Mouse (Mus musculus) stomach, embryonic 15.5 days (tissue): ENCODE measurements around the gene Atg13. TPM values are rescaled to one million over a fixed set of nuclear protein-coding genes. Genes with fewer than 3 reads are reported as not detected.
A peak's percentile ranks its signal among the peaks of the same experiment; 100 is the strongest.

Source experiments
- ATAC-seq: fragments of 200-750 bp; cut with Nextera tagmentation; 2 replicates; pipeline ENCODE4 v1.8.0; 2017; ENCODE audit warnings: low read depth, moderate number of reproducible peaks, moderate TSS enrichment; ENCODE audit not compliant: insufficient read depth, low FRiP score
- H3K27ac ChIP-seq: fragments of 300-500 bp; sonication (generic); 2 replicates; pipeline ENCODE4 v1.5.1; 2015; ENCODE audit warnings: mild to moderate bottlenecking, inconsistent platforms
- H3K27me3 ChIP-seq: fragments of 300-500 bp; sonication (generic); replicated peaks from 2 replicates; pipeline ENCODE4 v1.6.1; 2015; ENCODE audit warnings: inconsistent platforms
- H3K36me3 ChIP-seq: fragments of 300-500 bp; sonication (generic); 2 replicates; pipeline ENCODE4 v1.6.1; 2015; ENCODE audit warnings: inconsistent platforms
- H3K4me1 ChIP-seq: fragments of 300-500 bp; sonication (generic); 2 replicates; pipeline ENCODE4 v1.6.1; 2015; ENCODE audit warnings: inconsistent platforms
- H3K4me2 ChIP-seq: fragments of 300-500 bp; sonication (generic); 2 replicates; pipeline ENCODE4 v1.6.1; 2015; ENCODE audit warnings: mild to moderate bottlenecking, inconsistent platforms
- H3K4me3 ChIP-seq: fragments of 300-500 bp; sonication (generic); replicated peaks from 2 replicates; pipeline ENCODE4 v1.5.1; 2015; ENCODE audit warnings: inconsistent platforms
- H3K9ac ChIP-seq: fragments of 300-500 bp; sonication (generic); 2 replicates; pipeline ENCODE4 v1.6.1; 2015; ENCODE audit warnings: inconsistent platforms
- H3K9me3 ChIP-seq: fragments of 300-500 bp; sonication (generic); 2 replicates; pipeline ENCODE4 v1.6.1; 2016; ENCODE audit warnings: inconsistent platforms
- WGBS: fragments of 180-500 bp; shearing (Covaris S2); methylation state at CpG from one replicate; pipeline ENCODE4 v1.1.7; 2015; 5-methylcytosine and 5-hydroxymethylcytosine counted together
- polyA plus RNA-seq: library from polyadenylated mRNA; unstranded; fragments of >200 nt; fragmentation: Nextera tagmentation; extraction: Ambion mirVana; gene quantifications from 2 replicates; pipeline ENCODE4 v1.2.1, GENCODE M21; 2015

Atg13 gene
- polyA plus RNA-seq, 1 experiment from 2014 or later, result 21.0 TPM

DNA sequence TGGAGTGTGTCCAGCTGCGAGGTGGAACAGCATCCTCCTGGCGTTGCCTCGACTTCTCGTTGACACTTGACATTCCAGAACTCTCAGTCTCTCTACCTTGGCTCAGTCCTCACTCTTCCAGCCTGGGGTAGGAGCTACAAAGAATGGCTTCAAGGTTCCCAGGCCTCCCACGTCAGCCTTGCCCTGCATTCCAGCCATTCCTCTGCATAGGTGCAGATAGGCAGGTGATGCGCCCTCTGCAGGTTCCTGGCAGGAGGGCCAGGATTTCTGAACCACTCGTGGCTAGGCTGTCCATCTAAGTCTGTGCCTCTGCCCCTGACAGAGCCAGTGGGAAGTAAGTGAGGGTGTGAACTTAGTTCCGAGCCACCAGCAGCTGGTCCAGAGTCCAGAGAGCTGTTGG lies 53.6 kb downstream of the Atg13 start:
- ATAC-seq, result peak; percentile 39; the same call in 1 of the 2 replicates
- H3K4me3 ChIP-seq, result no peak overlapping the region
- no peaks in the 10 kb centered on the region for H3K9me3 ChIP-seq
- H3K4me2 ChIP-seq, result no peak overlapping the region
- 60% methylated on average over 8 of the region's 8 CpGs for WGBS
- no peak overlapping the region for H3K27ac ChIP-seq
- 0 out of 2 replicates have a peak, but pooled peaks cover 2% of the 10 kb centered on the region for H3K4me1 ChIP-seq
- no peaks in the 10 kb centered on the region for H3K27me3 ChIP-seq
- no peak overlapping the region for H3K9ac ChIP-seq
- H3K36me3 ChIP-seq, result peaks cover 53% of the 10 kb centered on the region

DNA sequence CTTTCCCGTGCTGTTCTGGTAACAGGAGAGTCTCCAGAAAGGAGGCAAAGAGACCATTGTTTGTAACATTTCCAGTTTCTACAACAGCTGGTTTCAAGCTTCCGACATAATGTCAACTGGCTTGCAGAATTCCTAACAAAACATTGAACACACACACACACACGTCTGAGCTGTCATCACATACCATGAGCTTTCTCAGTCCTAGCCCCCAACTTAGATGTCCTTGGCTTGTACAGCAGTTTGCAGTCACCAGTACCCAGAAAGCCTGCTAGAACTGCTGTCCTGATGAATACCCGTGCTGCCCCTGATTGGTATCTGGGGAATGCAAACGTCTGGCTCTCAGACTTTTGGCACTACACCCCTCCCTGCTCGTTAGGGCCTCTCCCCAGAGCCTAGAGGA lies 54.5 kb downstream of the Atg13 start:
- Histone ChIP-seq H3K9me3 (no peaks in the 10 kb centered on the region), H3K36me3 (peaks cover 44% of the 10 kb centered on the region), H3K4me3 (no peak overlapping the region), H3K27ac (no peak overlapping the region), H3K9ac (no peak overlapping the region), H3K4me1 (0 out of 2 replicates have a peak, but pooled peaks cover 6% of the 10 kb centered on the region), H3K4me2 (no peak overlapping the region), H3K27me3 (no peaks in the 10 kb centered on the region)
- ATAC-seq, result no peak
- 49% methylated on average over 6 of the region's 6 CpGs for WGBS

DNA sequence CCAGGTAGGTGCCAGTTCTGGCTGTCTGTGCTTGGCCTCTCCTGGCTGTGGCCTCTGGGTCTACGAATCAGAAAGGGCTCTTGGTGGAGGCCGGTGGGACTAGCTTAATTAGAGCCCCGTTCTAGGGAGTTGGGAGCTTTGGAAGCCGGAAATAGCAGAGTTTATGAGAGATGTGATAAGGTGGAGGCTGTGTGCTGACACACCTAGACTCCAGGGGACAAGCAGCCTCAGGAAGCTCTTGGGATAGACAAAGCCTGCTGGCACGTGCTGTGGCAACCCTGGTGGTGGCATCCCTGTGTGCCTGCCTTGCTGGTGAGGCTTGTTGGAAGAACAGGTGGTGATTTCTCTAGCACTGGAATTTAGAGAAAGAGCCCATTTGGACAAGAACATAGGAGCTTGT lies 55.0 kb downstream of the Atg13 start:
- Histone ChIP-seq H3K9ac (no peak overlapping the region), H3K27ac (peak overlapping the region; percentile 37; the same call in 1 of the 2 replicates), H3K9me3 (no peaks in the 10 kb centered on the region), H3K36me3 (peaks cover 44% of the 10 kb centered on the region), H3K4me1 (0 out of 2 replicates have a peak, but pooled peaks cover 6% of the 10 kb centered on the region), H3K4me3 (no peak overlapping the region), H3K4me2 (no peak overlapping the region), H3K27me3 (no peaks in the 10 kb centered on the region)
- no peak for ATAC-seq
- WGBS, result 82% methylated on average over 5 of the region's 5 CpGs

DNA sequence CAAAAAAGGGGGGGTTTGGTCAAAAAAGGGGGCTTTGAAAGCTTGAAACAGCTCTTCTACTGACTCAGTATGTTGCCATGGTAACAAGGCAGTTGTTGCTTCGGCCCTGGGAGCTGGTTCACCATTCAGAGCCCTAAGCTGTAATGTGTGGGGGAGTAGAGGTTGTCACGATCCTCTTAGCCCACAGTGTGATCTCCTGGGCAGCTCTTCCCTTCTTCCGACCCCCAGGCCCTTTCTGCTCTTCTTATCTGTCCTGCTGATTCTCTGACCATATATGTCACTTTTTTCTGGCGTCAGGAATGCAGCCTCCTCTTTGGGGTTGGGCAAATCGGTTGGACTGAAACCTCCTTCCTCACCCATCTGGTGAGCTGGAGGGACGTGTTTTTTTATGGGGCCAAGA lies 57.5 kb downstream of the Atg13 start:
- H3K36me3 ChIP-seq, result peaks cover 30% of the 10 kb centered on the region
- H3K9ac ChIP-seq, result no peak overlapping the region
- H3K4me2 ChIP-seq, result no peak overlapping the region
- no peak overlapping the region for H3K27ac ChIP-seq
- H3K9me3 ChIP-seq, result no peaks in the 10 kb centered on the region
- no peak overlapping the region for H3K4me3 ChIP-seq
- no peaks in the 10 kb centered on the region for H3K27me3 ChIP-seq
- 45% methylated on average over 6 of the region's 6 CpGs for WGBS
- peaks cover 12% of the 10 kb centered on the region; the same call in 1 of the 2 replicates for H3K4me1 ChIP-seq
- ATAC-seq, result no peak

DNA sequence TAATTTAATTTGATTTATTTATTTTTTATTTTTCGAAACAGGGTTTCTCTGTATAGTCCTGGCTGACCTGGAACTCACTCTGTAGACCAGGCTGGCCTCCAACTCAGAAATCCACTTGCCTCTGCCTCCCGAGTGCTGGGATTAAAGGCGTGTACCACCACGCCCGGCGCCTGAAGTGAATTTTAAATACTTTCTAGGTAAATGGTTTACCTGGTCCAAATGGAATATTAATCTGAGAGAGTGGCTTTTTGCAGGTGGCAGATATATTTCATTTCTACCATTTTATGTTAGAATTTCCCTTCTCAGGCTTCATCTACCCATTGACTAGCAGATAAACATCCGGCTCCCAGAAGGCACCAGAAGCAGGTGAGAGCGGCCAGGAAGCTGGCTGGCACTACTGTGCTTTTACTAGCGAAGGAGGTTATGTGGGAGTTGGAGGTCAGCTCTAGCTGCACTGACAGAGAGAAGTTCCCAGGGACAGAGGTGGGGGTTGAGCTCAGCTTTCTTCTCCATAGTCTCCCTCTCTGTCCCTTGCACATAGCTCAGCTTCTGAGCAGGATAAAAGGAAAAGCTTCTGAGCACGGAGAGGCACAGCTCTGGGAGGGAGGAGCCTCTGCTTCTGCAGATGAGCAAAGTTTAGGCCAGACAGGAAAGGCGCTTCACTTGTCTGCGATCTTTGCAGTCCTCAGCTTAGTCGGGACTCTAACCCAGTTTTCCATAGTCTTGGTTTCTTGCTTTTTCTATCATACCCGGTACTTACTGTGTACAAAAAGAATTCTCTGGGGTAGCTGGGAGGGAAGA lies 58.7 kb downstream of the Atg13 start:
- Histone ChIP-seq H3K27me3 (no peaks in the 10 kb centered on the region), H3K9me3 (no peaks in the 10 kb centered on the region), H3K4me3 (no peak overlapping the region), H3K4me1 (peaks cover 12% of the 10 kb centered on the region; the same call in 1 of the 2 replicates), H3K9ac (no peak overlapping the region), H3K27ac (no peak overlapping the region), H3K36me3 (peaks cover 30% of the 10 kb centered on the region), H3K4me2 (peak overlapping the region; percentile 56; the same call in 1 of the 2 replicates)
- 81% methylated on average over 14 of the region's 14 CpGs for WGBS
- no peak for ATAC-seq

DNA sequence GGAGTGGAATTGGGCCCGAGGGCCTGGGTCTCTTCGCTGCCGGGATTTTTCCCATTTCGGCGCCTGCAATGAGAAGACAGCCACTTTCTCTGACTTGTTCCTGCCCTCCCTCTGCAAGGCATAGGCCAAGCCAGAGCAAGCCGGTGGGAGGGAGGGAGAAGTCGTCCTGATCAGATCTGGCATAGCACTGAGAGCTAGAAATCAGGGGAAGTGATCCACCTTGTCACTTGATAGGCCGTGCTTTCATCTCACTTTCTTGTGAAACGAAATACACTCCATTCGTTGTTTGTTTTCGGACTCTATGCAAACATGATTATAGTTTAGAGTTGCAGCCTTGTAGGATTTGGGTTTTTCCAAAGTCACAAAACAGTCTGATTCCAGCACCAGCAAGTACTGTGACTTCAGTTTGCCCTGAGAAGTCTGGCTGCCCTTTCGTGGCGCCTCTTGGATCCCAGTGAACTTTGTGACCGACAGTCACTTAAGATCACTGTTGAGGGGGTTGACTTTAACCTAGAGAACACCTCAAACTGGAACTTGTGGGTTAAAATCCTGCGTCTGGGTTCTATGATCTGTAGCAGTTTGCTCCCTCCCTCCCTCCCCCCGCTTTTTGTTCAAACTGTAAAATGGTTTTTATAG lies 59.9 kb downstream of the Atg13 start:
- Histone ChIP-seq H3K4me2 (peak overlapping the region; percentile 56), H3K4me1 (peaks cover 12% of the 10 kb centered on the region; the same call in 1 of the 2 replicates), H3K27me3 (no peaks in the 10 kb centered on the region), H3K27ac (peak overlapping the region; percentile 78), H3K9ac (peak overlapping the region; percentile 55), H3K9me3 (no peaks in the 10 kb centered on the region), H3K4me3 (peak overlapping the region; percentile 79), H3K36me3 (peaks cover 36% of the 10 kb centered on the region)
- ATAC-seq, result peak; percentile 44; the same call in 1 of the 2 replicates
- 7% methylated on average over 16 of the region's 16 CpGs for WGBS

DNA sequence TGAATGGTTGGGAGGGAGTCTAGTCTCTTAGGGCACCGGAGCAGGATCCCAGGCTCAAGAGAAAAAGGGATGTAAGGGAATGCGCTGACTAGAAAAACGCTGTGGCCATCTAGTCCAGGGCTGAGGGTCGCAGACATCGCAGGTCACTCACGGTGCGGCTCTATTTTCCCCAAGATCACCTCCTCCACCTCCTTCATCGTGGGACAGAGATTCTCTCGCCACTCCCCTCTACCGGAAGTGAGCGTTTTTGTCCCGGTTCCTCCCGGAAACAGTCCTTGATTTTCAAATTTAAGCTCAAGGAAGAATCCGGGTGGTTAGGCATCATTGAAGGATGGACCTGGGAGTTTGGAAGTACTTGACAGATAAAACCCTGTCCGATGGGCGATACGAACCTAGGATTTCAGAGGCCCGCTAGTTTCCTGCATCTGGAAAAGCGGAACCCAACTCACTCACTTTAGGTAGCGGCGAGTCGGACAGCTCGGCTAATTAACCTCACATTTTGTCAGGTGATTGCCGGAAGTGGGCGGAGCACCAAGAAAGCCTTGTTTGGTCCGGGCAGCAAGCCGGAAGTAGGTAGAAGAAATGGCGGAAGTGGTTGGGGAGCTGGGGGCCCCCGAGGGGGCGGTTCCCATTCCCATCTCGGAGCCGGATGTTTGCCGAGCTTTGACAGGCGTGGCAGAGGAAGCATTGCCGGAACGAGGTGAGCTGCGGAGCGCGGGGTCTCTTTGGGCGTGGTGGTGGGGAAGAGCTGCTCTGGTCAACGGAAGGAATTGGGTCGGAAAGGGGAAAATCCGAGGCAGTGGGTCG lies 60.6 kb downstream of the Atg13 start, which contains the start of the genes Zfp408 and Arhgap1:
TSS of gene Zfp408 (minus strand) at position 239 of the 807 bp plus-strand sequence.
TSS of gene Arhgap1 (plus strand) at position 308 of the 807 bp plus-strand sequence.
- H3K4me1 ChIP-seq, result peaks cover 12% of the 10 kb centered on the region; the same call in 1 of the 2 replicates
- no peaks in the 10 kb centered on the region for H3K27me3 ChIP-seq
- H3K4me3 ChIP-seq, result peak within 1 kb of the TSS; percentile 79
- H3K27ac ChIP-seq, result peak within 1 kb of the TSS; percentile 78
- H3K9ac ChIP-seq, result peak within 1 kb of the TSS; percentile 93
- under 1% methylated on average over 44 of the region's 44 CpGs for WGBS
- peak; percentile 94 for ATAC-seq
- H3K36me3 ChIP-seq, result peaks cover 39% of the 10 kb centered on the region
- H3K4me2 ChIP-seq, result peak within 1 kb of the TSS; percentile 90
- H3K9me3 ChIP-seq, result no peaks in the 10 kb centered on the region

DNA sequence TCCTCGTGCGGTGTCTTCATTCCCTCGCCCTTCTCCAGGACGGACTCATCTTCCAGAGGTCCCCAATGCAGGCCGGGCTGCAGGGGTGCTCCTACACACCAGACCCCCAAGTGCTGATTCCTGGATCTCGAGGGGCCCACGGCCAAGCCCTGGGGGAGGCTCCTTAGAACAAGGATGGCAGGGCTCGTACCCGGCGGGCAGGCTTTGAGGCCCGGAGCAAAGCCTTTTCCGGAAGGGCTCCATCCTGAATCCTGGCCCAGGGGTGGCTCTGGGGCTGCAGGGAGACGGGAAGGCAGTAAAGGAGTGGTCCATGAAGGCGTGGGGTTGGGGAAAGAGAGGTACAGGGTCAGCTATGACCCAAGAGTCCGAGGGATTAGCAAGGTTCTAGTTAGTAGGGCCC lies 61.2 kb downstream of the Atg13 start:
- Histone ChIP-seq H3K4me2 (peak overlapping the region; percentile 90), H3K27me3 (no peaks in the 10 kb centered on the region), H3K4me3 (peak overlapping the region; percentile 79), H3K9me3 (no peaks in the 10 kb centered on the region), H3K27ac (peak overlapping the region; percentile 78), H3K36me3 (peaks cover 39% of the 10 kb centered on the region), H3K4me1 (peaks cover 12% of the 10 kb centered on the region; the same call in 1 of the 2 replicates), H3K9ac (peak overlapping the region; percentile 93)
- ATAC-seq, result 0 out of 2 replicates have a peak, but pooled peaks have one; percentile 0
- under 1% methylated on average over 15 of the region's 15 CpGs for WGBS

DNA sequence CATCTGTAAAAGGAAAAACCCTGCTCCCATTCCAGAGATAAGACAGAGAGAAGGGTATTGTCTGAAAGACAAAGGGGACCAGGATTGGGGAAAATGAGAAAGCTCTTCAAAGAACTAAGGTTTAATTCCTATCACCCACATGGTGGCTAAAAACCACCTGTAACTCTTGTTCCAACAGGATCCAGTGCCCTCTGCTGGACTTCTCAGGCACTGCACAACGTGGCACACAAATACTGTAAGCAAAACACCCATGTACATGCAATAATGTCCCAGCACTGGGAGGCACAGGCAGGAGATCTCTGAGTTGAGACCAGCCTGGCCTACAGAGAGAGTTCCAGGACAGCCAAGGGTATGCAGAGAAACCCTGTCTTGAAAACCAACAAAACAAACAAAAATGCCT lies 63.6 kb downstream of the Atg13 start:
- H3K27ac ChIP-seq, result no peak overlapping the region
- H3K27me3 ChIP-seq, result no peaks in the 10 kb centered on the region
- no peaks in the 10 kb centered on the region for H3K9me3 ChIP-seq
- 17% methylated on average over 1 of the region's 1 CpGs for WGBS
- ATAC-seq, result no peak
- no peak overlapping the region for H3K9ac ChIP-seq
- H3K36me3 ChIP-seq, result peaks cover 41% of the 10 kb centered on the region
- H3K4me3 ChIP-seq, result no peak overlapping the region
- no peak overlapping the region for H3K4me2 ChIP-seq
- H3K4me1 ChIP-seq, result peaks cover 10% of the 10 kb centered on the region; the same call in 1 of the 2 replicates

DNA sequence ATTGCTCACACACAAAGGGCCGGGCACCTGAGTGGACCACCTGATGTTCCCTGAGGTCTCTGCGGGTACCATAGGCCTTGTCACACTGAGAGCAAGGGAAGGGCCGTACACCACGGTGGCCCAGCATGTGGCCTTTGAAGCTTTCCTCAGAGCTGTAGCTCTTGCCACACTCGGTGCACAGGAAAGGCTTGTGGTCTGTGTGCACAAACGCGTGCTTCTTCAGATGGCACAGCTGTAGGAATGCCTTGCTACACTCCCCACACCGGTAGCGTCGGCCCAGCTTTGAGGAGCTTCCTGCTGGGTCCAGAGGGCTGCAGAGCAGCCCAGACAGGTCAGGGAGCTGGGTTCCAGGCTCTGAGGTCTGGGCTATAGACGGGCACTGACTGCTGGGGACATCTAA lies 64.6 kb downstream of the Atg13 start:
- H3K27ac ChIP-seq, result no peak overlapping the region
- H3K36me3 ChIP-seq, result peaks cover 41% of the 10 kb centered on the region
- ATAC-seq, result no peak
- no peaks in the 10 kb centered on the region for H3K9me3 ChIP-seq
- 93% methylated on average over 11 of the region's 11 CpGs for WGBS
- no peaks in the 10 kb centered on the region for H3K27me3 ChIP-seq
- H3K4me1 ChIP-seq, result peaks cover 6% of the 10 kb centered on the region; the same call in 1 of the 2 replicates
- no peak overlapping the region for H3K9ac ChIP-seq
- no peak overlapping the region for H3K4me3 ChIP-seq
- no peak overlapping the region for H3K4me2 ChIP-seq

DNA sequence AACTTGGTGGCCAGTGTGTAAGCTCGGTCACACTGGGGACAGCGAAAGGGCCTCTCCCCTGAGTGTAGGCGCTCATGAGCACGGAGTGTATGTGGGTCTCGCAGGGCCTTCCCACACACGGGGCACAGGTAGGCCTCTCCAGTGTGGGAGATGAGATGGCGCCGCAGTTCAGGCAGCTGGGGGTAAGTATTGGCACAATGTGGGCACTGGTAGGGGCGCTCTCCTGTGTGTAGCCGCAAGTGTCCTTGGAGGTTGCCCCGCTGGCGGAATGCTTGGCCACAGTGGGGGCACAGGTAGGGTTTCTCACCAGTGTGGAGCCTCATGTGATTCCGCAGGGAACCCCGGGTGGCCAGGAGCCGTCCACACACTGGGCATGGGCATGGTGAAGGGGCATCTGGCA lies 65.0 kb downstream of the Atg13 start:
- H3K36me3 ChIP-seq, result peaks cover 41% of the 10 kb centered on the region
- no peak overlapping the region for H3K9ac ChIP-seq
- ATAC-seq, result no peak
- WGBS, result 97% methylated on average over 15 of the region's 15 CpGs
- H3K27me3 ChIP-seq, result no peaks in the 10 kb centered on the region
- H3K9me3 ChIP-seq, result no peaks in the 10 kb centered on the region
- no peak overlapping the region for H3K4me3 ChIP-seq
- H3K27ac ChIP-seq, result no peak overlapping the region
- H3K4me2 ChIP-seq, result no peak overlapping the region
- peaks cover 6% of the 10 kb centered on the region; the same call in 1 of the 2 replicates for H3K4me1 ChIP-seq
